Mouse (Mus musculus): Measurements from ENCODE around the gene Dennd1a.

Dennd1a gene

DNA sequence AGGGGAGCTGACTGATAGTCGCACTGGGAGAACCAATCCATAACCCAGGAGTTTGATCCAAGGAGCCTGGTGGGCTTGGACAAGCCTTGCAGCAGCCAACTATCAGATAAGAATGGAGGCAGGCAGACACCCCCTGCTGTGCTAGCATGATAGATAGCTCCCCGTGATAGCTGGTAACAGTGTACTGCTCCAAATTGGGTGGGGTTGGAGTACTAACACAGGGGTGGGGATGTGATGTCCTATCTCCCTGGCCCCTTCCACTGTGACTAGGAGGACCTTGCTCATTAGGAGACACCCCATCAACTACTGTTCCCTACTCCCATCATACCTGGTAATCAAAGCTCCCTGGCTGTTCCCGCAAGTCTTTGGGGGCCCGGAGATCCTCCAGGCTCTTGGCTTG is 485.5 kb downstream of the Dennd1a start:
- TF ChIP-seq GATA4 (IDR thresholded peaks at IDR 0.05; ENCODE audit: insufficient replicate concordance, low read length): no peak

DNA sequence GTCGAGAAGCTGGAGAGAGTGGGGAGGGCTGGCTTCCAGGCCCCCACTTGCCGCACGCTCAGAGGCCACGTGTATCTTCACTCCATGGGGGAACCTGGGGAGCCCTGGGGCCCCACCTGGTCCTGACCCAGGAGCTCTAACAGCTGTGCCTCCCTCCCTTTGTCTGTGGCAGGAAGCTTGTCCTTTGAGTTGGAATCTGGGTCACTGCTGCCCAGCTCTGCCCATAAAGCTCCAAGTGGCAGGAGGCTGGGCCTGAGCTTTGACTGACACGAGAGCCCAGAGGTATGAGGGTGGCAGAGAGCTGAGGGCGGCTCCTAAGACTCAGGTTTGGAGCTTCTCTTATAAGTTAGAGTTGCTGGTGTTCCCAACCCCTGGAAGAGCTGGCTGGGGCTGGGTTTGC is 488.1 kb downstream of the Dennd1a start:
- TF ChIP-seq GATA4 (IDR thresholded peaks at IDR 0.05; ENCODE audit: insufficient replicate concordance, low read length): no peak

DNA sequence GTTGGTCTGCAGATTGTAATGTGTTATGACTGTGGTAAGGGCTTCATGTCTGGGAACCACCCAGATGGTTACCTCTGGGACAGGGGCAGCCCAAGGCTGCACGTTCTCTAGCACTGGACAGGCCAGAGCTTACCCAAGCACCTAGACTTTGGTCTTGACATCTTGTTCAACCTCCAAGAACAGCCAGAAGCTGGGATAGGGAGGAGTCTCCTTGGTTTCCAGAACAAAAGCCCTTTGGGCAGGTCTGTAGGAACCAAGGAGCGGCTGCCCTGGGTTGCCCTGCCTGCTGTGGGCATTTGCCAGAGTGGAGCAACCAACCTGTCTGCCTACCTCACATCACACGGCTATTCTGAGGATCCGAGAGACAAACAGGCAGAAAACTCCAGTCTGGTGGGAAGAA is 490.1 kb downstream of the Dennd1a start:
- TF ChIP-seq GATA4 (IDR thresholded peaks at IDR 0.05; ENCODE audit: insufficient replicate concordance, low read length): no peak

DNA sequence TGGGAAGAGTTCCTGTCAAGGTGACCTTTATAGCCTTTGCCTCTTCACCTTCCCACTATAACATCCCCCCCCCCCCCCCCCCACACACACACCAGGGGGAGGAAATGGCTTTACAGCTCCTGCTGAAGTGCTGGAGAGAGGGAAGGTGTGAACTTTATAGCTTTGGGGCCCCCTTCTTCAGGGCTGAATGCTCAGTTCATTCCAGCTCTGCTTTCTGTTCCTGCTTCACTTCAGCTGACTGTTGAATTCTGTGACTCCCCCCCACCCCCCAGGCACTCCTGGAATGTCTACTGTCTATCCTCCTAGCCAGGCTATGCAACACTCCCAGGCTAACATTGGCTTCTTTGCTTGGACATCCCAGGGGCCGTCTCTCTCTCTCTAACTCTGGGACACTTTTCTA is 491.2 kb downstream of the Dennd1a start:
- no peak for TF ChIP-seq GATA4 (IDR thresholded peaks at IDR 0.05; ENCODE audit: insufficient replicate concordance, low read length)

DNA sequence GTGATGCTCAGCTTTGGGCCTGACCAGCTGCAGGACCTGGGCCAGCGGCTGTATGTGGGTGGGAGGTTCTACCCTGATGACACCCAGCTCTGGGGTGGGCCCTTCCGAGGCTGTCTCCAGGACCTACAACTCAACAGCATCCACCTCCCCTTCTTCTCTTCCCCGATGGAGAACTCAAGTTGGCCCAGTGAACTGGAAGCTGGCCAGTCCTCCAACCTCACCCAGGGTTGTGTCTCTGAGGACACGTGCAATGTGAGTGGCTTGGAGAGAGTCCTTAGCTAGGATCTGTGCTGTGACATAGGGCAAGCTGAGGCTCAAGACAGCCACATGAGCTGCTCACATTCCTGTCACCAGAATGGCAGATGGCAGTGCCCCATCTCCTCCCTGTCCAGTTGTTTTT is 495.9 kb downstream of the Dennd1a start:
- no peak for TF ChIP-seq GATA4 (IDR thresholded peaks at IDR 0.05; ENCODE audit: insufficient replicate concordance, low read length)

DNA sequence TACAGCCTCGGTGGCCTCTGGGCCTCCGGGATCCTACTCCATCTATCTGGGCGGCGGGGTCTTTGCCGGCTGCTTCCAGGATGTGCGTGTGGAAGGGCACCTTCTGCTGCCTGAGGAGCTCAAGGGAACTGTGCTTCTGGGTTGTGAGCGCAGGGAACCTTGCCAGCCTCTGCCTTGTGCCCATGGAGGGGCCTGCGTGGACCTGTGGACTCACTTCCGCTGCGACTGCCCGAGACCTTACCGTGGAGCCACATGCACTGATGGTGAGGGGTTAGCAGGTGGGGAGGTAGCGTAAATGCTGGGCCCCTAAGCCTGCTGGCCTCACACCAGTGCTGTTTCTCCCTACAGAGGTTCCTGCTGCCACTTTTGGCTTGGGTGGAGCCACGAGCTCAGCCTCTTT is 496.5 kb downstream of the Dennd1a start:
- no peak for TF ChIP-seq GATA4 (IDR thresholded peaks at IDR 0.05; ENCODE audit: insufficient replicate concordance, low read length)

DNA sequence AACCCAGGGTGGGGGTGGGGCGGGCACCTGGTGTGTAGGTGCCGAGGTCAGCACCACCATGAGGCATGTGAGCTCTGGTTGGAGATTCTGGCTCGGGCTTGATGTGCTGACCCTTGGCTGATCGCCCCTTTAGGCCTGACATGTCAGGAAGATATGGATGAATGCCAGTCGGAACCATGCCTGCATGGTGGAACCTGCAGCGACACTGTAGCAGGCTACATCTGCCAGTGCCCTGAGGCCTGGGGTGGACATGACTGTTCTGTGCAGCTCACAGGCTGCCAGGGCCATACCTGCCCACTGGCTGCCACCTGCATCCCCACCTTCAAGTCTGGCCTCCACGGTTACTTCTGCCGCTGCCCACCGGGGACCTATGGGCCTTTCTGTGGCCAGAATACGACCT is 497.2 kb downstream of the Dennd1a start:
- TF ChIP-seq GATA4 (IDR thresholded peaks at IDR 0.05; ENCODE audit: insufficient replicate concordance, low read length): no peak

DNA sequence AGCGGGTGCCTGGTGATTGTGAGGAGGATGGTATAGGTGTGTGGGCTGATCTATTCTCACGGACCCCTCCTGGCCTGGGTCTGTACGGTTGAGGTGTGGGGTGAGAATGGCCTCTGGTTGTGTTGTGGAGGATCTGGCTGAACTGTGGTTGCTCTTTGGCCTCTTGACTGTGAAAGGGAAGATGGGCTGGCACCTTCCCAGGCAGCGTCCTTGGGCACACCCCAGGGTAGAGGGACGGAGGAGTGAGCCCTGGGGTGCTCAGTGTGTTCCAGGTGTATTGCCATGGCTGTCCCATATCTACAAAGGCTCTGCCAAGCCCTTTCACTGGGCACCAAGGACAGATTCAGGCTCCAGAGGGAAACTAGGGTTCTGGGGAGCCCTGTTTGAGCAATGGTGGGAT is 498.2 kb downstream of the Dennd1a start:
- TF ChIP-seq GATA4 (IDR thresholded peaks at IDR 0.05; ENCODE audit: insufficient replicate concordance, low read length): no peak

DNA sequence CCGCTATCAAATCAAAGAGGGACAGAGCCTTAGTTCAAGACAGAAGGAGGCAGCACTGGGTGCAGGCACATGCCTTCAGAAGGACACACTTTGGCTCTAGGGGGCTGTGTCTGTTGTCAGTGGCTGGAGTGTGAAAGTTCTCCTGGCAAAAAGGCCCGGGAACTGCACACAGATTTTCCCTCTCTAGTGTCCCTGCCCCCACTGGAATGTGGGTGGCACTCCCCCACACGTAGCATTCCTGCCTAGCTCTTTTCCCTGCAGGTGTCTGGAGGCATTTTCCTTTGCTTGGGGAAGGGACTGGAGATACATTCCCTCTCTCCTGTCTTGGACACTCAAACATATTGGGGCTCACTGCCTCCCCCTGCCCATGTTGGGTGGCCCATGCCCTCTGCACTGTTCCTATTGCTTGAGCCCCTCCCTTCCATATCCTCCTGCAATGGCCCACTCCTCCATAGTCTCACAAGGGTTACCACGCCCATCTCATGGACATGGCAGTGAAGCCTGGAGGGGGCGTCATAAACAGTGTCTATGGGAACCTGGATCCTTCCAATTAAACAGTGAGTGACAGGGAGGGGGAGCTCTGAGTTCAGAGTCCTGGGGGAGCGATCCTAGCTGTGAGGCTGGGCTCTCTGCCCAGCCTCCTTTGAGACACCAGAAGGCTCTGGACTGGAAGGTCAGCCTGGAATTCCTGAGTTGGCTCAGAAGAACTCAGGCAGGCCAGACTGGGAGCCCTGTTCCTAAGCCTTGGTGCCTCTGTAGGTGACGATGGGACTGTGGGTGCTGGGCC is 498.8 kb downstream of the Dennd1a start:
- TF ChIP-seq GATA4 (IDR thresholded peaks at IDR 0.05; ENCODE audit: insufficient replicate concordance, low read length): no peak

DNA sequence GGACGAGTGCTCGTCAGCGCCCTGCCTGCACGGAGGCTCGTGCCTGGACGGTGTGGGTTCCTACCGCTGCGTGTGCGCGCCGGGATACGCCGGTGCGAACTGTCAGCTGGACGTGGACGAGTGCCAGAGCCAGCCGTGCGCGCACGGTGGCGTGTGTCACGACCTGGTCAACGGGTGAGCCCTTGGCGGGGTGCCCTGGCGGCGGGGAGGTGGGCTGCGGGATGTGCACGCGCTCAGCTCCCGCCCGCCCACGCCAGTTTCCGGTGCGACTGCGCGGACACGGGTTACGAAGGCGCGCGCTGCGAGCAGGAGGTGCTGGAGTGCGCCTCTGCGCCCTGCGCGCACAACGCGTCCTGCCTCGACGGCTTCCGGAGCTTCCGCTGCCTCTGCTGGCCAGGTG is 500.7 kb downstream of the Dennd1a start:
- TF ChIP-seq GATA4 (IDR thresholded peaks at IDR 0.05; ENCODE audit: insufficient replicate concordance, low read length): no peak

DNA sequence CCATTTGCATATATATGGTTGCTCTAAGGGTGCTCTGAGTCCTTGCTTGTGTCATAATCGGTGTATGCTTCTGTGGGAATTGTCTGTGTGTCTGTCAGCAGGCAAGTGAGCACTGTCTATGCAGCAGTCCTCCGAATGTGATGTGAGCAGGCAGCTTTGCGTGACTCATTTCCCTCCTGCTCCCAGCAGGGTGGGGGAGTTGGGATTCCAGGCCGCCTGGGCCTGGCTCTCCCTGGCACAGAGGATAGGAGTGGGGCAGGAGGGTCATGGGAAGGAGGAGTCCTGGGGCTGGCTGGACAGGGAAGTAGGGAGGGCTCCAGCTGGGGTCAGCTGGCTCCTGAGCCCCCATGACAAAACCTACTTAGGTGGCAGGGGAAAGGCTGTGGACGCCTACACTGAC is 502.7 kb downstream of the Dennd1a start:
- TF ChIP-seq GATA4 (IDR thresholded peaks at IDR 0.05; ENCODE audit: insufficient replicate concordance, low read length): no peak

DNA sequence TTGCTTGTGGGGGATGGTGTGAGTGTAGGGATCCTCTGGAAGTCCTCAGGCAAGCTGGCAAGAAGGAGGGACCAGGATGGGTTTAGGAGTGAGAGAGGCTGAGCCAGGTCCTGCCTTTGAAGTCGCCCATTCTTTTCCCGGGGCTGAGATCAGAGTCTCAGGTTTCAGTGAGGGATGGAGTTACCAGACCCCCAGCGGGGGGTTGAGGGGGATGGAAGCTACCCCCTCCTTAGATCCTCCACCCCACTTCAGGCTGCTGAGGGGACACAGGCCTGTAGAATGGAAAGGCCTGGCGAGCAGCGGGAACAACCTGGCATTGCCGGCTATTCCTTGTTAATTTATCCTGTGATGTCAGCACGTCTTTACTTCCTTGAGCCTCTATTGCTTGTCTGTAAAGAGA is 505.2 kb downstream of the Dennd1a start:
- TF ChIP-seq GATA4 (IDR thresholded peaks at IDR 0.05; ENCODE audit: insufficient replicate concordance, low read length): no peak

DNA sequence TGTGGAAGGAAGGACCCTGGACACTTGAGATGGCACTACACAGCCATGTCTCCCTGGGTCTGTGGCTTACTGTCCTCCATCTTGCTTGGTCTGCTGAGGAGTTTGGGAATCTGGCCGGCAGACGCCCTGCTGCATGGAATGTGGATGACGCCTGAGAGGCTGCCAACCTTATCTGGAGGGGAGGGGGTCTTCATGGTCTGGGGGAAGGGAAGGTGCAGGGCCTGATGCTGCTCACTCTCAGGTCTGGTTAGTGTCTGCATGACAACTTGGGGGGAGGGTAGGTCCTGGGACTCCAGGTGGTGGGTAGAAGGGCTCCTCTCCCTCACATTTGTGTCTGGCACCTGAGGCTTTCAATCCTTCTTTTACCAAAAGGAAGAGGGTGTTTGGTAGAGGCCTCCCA is 505.8 kb downstream of the Dennd1a start:
- TF ChIP-seq GATA4 (IDR thresholded peaks at IDR 0.05; ENCODE audit: insufficient replicate concordance, low read length): no peak

DNA sequence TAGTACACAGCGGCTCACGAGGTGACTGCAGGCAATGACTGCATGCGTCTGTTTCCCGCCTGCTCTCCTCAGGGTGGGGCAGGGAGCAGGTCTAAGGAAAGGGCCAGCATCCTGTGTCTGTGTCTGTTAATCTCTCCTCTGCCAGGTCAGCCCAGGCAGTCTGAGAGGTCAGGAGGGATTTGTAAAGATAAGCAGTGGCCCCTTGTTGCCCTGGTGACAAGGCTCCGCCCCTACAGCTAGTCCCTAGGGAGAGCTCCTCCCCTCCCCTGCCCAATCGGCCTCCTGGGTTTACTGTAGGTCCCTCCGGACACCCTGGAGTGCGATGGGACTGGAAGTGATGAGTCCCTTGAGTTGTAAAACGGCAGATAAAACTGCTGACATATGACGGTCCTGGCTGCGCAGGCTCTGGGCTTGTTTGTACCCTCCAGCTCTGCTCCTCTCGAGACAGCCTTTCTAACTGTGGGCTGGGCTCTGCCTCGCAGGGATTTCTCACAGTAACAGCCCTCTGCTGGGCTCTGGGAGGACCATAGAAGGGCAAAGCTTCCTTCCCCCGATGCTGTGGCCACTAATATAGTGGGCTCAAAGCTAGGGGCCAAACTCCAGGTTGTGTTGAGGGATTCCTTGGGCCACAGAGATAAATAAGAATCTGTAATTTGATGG is 506.8 kb downstream of the Dennd1a start:
- TF ChIP-seq GATA4 (IDR thresholded peaks at IDR 0.05; ENCODE audit: insufficient replicate concordance, low read length): no peak

DNA sequence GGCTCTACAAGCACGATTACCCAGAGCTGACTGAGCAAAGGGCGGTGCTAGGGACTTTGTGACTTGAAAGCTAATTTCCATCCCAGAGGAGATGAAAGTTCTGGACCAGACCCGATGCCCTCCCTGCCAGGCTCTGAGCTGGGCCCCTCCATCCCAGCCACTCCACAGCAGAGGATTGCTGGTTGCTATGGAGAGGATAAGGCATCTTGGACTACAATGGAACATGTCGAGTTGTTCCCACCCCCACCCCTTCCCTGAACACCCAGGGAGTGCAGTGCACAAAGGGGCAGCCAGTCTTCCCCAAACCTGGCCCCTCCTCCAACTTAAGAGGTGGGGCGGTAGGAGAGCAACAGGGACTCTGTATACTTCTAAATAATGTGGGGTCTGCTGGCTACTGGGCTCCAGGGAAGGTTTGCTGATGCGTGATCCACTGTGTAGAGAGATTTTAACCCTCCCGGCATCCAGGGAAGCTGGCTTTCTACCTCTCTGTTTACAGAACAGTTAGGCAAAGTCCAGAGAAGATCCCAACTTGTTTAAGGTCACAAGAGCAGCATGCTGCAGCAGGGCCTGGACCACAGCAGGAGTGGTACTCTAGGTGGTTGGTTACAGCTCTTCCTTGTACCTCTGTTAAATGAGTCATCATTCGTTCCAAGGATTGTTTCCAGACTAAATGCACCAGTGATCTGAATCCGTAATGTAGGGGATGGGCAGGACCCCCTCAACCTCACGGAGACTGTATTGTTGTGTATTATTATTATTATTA is 509.1 kb downstream of the Dennd1a start:
- TF ChIP-seq GATA4 (IDR thresholded peaks at IDR 0.05; ENCODE audit: insufficient replicate concordance, low read length): no peak
